Mouse (Mus musculus) megakaryocyte, adult 5-6 weeks (primary cell): Measurements from ENCODE around the gene Dcaf12. TPM values are rescaled to one million over a fixed set of nuclear protein-coding genes. Genes with fewer than 3 reads are reported as not detected.

ENCODE experiments used
- ATAC-seq: 2 replicates; pipeline ENCODE4 v1.8.0; 2016; ENCODE audit warnings: mild to moderate bottlenecking, inconsistent platforms; ENCODE audit not compliant: poor library complexity, severe bottlenecking
- total RNA-seq, 2 experiments: library from RNA; stranded (forward) in 1 of 2; stranded (reverse) in 1 of 2; fragments of 153-499, 151-499 nt in 1 of 2; fragments of 221-1000, 200-1000 nt in 1 of 2; gene quantifications; 2 replicates each; pipeline versions ENCODE4 v1.2.3 to v1.2.4; 2015 to 2017

Gene Dcaf12
- total RNA-seq (2015) (50.4 and 52.9 TPM in 2 replicates), total RNA-seq (2017) (46.9 and 51.0 TPM in 2 replicates)

GRCm38 (mm10) chr4:41314141-41315129, at the start of gene Dcaf12:
Dcaf12 (minus strand) TSS chr4:41314889.
- peak; percentile 85 for ATAC-seq

GRCm38 (mm10) chr4:41361059-41361458, 46.4 kb upstream of the Dcaf12 start:
- ATAC-seq: peak; percentile 73

- ATAC-seq: peak; percentile 47
Measured at GRCm38 (mm10) chr4:41359358-41359757, 44.7 kb upstream of the Dcaf12 start.

GRCm38 (mm10) chr4:41358669-41359068, 44.0 kb upstream of the Dcaf12 start:
- peak; percentile 70 for ATAC-seq

- ATAC-seq: no peak
Measured at GRCm38 (mm10) chr4:41357154-41357553, 42.5 kb upstream of the Dcaf12 start.

- peak; percentile 41 for ATAC-seq
Measured at GRCm38 (mm10) chr4:41353265-41353664, 38.6 kb upstream of the Dcaf12 start.

- no peak for ATAC-seq
Measured at GRCm38 (mm10) chr4:41352758-41353157, 38.1 kb upstream of the Dcaf12 start.

GRCm38 (mm10) chr4:41349199-41349591, 34.5 kb upstream of the Dcaf12 start:
- peak; percentile 11; the same call in 1 of the 2 replicates for ATAC-seq

- ATAC-seq: peak; percentile 98
Measured at GRCm38 (mm10) chr4:41348584-41349198, 34.0 kb upstream of the Dcaf12 start, which contains the start of gene Ubap1. Ubap1 (plus strand) TSS chr4:41348996.

GRCm38 (mm10) chr4:41347839-41348238, 33.1 kb upstream of the Dcaf12 start:
- no peak for ATAC-seq

GRCm38 (mm10) chr4:41346011-41346410, 31.3 kb upstream of the Dcaf12 start:
- no peak for ATAC-seq

- ATAC-seq: no peak
Measured at GRCm38 (mm10) chr4:41340912-41341550, 26.3 kb upstream of the Dcaf12 start.

GRCm38 (mm10) chr4:41336546-41336945, 21.9 kb upstream of the Dcaf12 start:
- no peak for ATAC-seq

- no peak for ATAC-seq
Measured at GRCm38 (mm10) chr4:41331698-41332421, 17.2 kb upstream of the Dcaf12 start.

- peak; percentile 40; the same call in 1 of the 2 replicates for ATAC-seq
Measured at GRCm38 (mm10) chr4:41331085-41331484, 16.4 kb upstream of the Dcaf12 start.

GRCm38 (mm10) chr4:41329481-41329880, 14.8 kb upstream of the Dcaf12 start:
- ATAC-seq: no peak

GRCm38 (mm10) chr4:41326876-41327275, 12.2 kb upstream of the Dcaf12 start:
- ATAC-seq: 0 out of 2 replicates have a peak, but pooled peaks have one; percentile 15

GRCm38 (mm10) chr4:41320971-41321370, 6.3 kb upstream of the Dcaf12 start:
- no peak for ATAC-seq

- ATAC-seq: no peak
Measured at GRCm38 (mm10) chr4:41318267-41318666, 3.6 kb upstream of the Dcaf12 start.

GRCm38 (mm10) chr4:41315173-41315572, 484 bp upstream of the Dcaf12 start:
- no peak for ATAC-seq
